Mouse (Mus musculus) brain, embryonic 14.5 days (tissue): ENCODE data around the gene Tti1. TPM values are rescaled to one million over a fixed set of nuclear protein-coding genes. Genes with fewer than 3 reads are reported as not detected.

Experiments
- DNase-seq: peaks from one replicate; pipeline ENCODE4 v3.0.0-alpha.2; 2011; ENCODE audit warnings: low read depth
- CTCF ChIP-seq: fragments of 200-500 bp; IDR thresholded peaks from 2 replicates; pipeline ENCODE4 v1.5.1; 2012; ENCODE audit warnings: inconsistent platforms, mild to moderate bottlenecking, moderate library complexity, borderline replicate concordance; ENCODE audit not compliant: insufficient read depth, insufficient read length; ENCODE audit errors: extremely low read depth
- POLR2A ChIP-seq: fragments of 200-500 bp; IDR thresholded peaks from 2 replicates; pipeline ENCODE4 v1.6.1; 2012; ENCODE audit warnings: mild to moderate bottlenecking, inconsistent platforms, borderline replicate concordance; ENCODE audit not compliant: poor library complexity, insufficient read depth, insufficient read length, severe bottlenecking; ENCODE audit errors: extremely low read depth
- polyA plus RNA-seq: library from polyadenylated mRNA; depleted of rRNA; stranded (reverse); fragments of >200 nt; gene quantifications from 2 replicates; pipeline ENCODE4 v1.2.3, GENCODE M21; 2012

Gene Tti1
- polyA plus RNA-seq, 1 experiment = 21.4 TPM

GRCm38 (mm10) chr2:157986235-157986634 is 42.0 kb downstream of the Tti1 start:
- DNase-seq = peak; percentile 39
- no peak for TF ChIP-seq POLR2A
- TF ChIP-seq CTCF = no peak

GRCm38 (mm10) chr2:157985611-157986010 is 42.6 kb downstream of the Tti1 start:
- TF ChIP-seq POLR2A = no peak
- no peak for TF ChIP-seq CTCF

GRCm38 (mm10) chr2:157983276-157983675 is 45.0 kb downstream of the Tti1 start:
- no peak for DNase-seq
- TF ChIP-seq CTCF = no peak
- no peak for TF ChIP-seq POLR2A

More at GRCm38 (mm10) chr2:157985611-157986010, 42.6 kb downstream of the Tti1 start:
- DNase-seq = no peak

GRCm38 (mm10) chr2:157982727-157983126 is 45.5 kb downstream of the Tti1 start:
- TF ChIP-seq POLR2A (no peak), CTCF (no peak)
- DNase-seq = no peak

- DNase-seq = no peak
- TF ChIP-seq POLR2A (no peak), CTCF (no peak)
Measured at GRCm38 (mm10) chr2:157979241-157979640, 49.0 kb downstream of the Tti1 start.

- DNase-seq = peak; percentile 54
- TF ChIP-seq POLR2A (no peak), CTCF (no peak)
Measured at GRCm38 (mm10) chr2:157975595-157975994, 52.6 kb downstream of the Tti1 start.

GRCm38 (mm10) chr2:157974604-157975501 is 53.4 kb downstream of the Tti1 start:
- DNase-seq = peak; percentile 79

GRCm38 (mm10) chr2:157970669-157971068 is 57.6 kb downstream of the Tti1 start:
- no peak for TF ChIP-seq POLR2A
- TF ChIP-seq CTCF = no peak
- DNase-seq = no peak

More at GRCm38 (mm10) chr2:157974604-157975501, 53.4 kb downstream of the Tti1 start:
- TF ChIP-seq CTCF = no peak
- TF ChIP-seq POLR2A = no peak

- no peak for TF ChIP-seq CTCF
- no peak for TF ChIP-seq POLR2A
- peak; percentile 74 for DNase-seq
Measured at GRCm38 (mm10) chr2:157970124-157970523, 58.1 kb downstream of the Tti1 start.

GRCm38 (mm10) chr2:157967856-157968255 is 60.4 kb downstream of the Tti1 start:
- DNase-seq = peak; percentile 59
- no peak for TF ChIP-seq POLR2A
- TF ChIP-seq CTCF = no peak

- peak; percentile 50 for DNase-seq
- no peak for TF ChIP-seq POLR2A
- no peak for TF ChIP-seq CTCF
Measured at GRCm38 (mm10) chr2:157957707-157958108, 70.5 kb downstream of the Tti1 start.

GRCm38 (mm10) chr2:157953978-157954377 is 74.3 kb downstream of the Tti1 start:
- peak; percentile 79 for DNase-seq
- no peak for TF ChIP-seq POLR2A
- TF ChIP-seq CTCF = no peak
